Mouse (Mus musculus) left cerebral cortex, adult 2 months (tissue): ENCODE measurements around the gene Abcc2. TPM values are rescaled to one million over a fixed set of nuclear protein-coding genes. Genes with fewer than 3 reads are reported as not detected.

ENCODE experiments used
- DNase-seq, 2 experiments: peaks; one replicate each; pipeline ENCODE4 v3.0.0; 2021 to 2022; ENCODE audit warnings: low spot score in 2 of 2, mixed read lengths in 1 of 2; ENCODE audit errors: extremely low spot score in 1 of 2
- H3K27ac ChIP-seq: fragments of 200-600 bp; 2 replicates; pipeline ENCODE4 v1.8.1; 2022
- H3K4me3 ChIP-seq: fragments of 200-600 bp; 2 replicates; pipeline ENCODE4 v1.8.1; 2022
- CTCF ChIP-seq: fragments of 200-600 bp; IDR thresholded peaks from 2 replicates; pipeline ENCODE4 v1.8.1; 2022; ENCODE audit warnings: antibody characterized with exemption, mild to moderate bottlenecking, moderate library complexity
- intact Hi-C: fragments of 180-260 bp; cut with DNase I; formaldehyde crosslinking; loops from one replicate; pipeline ENCODE4 v1.15.1; 2025
- total RNA-seq, 2 experiments: library from RNA; stranded (reverse); gene quantifications; 2 replicates each; pipeline ENCODE4 v1.2.3; 2021

Abcc2 gene
- total RNA-seq, 2 experiments from 2014 or later, result 0.23 to 0.25 TPM

- H3K4me3 ChIP-seq, result no peak overlapping the region
- H3K27ac ChIP-seq, result no peak overlapping the region
- intact Hi-C loops, result no loop called here
- no peak for DNase-seq
- TF ChIP-seq CTCF, result no peak
These were observed 2.8 kb downstream of the Abcc2 start for GRCm38 (mm10) chr19:43784761-43785160.

- intact Hi-C loops, result no loop called here
- no peak for TF ChIP-seq CTCF
- no peak overlapping the region for H3K27ac ChIP-seq
- H3K4me3 ChIP-seq, result no peak overlapping the region
- no peak for DNase-seq
These were observed 4.4 kb downstream of the Abcc2 start for GRCm38 (mm10) chr19:43786249-43787026.

DNA sequence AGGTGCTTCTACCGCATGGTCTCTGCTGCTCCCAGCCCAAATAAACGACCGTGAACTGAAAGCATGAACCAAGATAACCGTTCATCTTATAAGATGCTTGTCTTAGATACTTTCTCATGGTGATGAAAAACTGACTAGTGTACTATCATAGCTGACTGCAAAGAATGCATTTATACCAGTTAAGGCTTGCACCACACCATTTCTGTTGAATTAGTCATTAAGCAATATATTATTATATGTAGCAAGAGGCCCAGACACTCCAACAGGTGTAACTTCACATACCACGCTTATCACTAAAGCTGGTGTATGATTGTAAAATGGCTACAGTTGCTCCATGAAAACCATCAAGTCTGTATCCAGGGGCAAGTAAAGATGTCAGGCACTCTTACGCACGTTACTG lies 7.8 kb downstream of the Abcc2 start:
- Histone ChIP-seq H3K27ac (no peak overlapping the region), H3K4me3 (no peak overlapping the region)
- intact Hi-C loops, result no loop called here
- no peak for TF ChIP-seq CTCF
- no peak for DNase-seq

- intact Hi-C loops, result no loop called here
- TF ChIP-seq CTCF, result no peak
- DNase-seq, result no peak
- Histone ChIP-seq H3K27ac (no peak overlapping the region), H3K4me3 (no peak overlapping the region)
These were observed 10.5 kb downstream of the Abcc2 start for GRCm38 (mm10) chr19:43792537-43792936.

- no peak for DNase-seq
- no peak for TF ChIP-seq CTCF
- intact Hi-C loops, result no loop called here
- no peak overlapping the region for H3K4me3 ChIP-seq
- no peak overlapping the region for H3K27ac ChIP-seq
These were observed 12.0 kb downstream of the Abcc2 start for GRCm38 (mm10) chr19:43793951-43794350.

DNA sequence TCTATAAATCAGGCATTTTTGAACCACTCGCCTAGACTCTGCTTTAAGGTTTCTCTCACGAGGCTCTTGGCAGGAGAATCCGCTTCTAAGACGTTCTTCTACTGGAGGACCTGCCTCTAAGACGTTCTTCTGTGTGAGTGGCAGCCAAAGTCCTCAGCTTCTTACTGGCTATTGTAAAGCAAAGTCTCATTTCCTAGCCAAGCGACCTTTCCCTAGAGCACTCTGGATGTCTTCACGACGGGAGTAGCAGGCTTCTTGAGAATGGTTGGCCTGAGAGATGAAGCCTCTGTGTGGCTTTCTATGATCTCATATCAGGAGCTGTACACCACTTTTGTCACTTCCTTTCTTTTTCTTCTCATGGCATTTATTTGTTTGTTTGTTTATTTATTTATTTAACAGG lies 13.5 kb downstream of the Abcc2 start:
- no peak for TF ChIP-seq CTCF
- no peak for DNase-seq
- H3K27ac ChIP-seq, result no peak overlapping the region
- intact Hi-C loops, result no loop called here
- H3K4me3 ChIP-seq, result no peak overlapping the region

GRCm38 (mm10) chr19:43797216-43797615 lies 15.2 kb downstream of the Abcc2 start:
- H3K27ac ChIP-seq, result no peak overlapping the region
- no peak overlapping the region for H3K4me3 ChIP-seq
- DNase-seq, result no peak
- intact Hi-C loops, result no loop called here
- TF ChIP-seq CTCF, result no peak

DNA sequence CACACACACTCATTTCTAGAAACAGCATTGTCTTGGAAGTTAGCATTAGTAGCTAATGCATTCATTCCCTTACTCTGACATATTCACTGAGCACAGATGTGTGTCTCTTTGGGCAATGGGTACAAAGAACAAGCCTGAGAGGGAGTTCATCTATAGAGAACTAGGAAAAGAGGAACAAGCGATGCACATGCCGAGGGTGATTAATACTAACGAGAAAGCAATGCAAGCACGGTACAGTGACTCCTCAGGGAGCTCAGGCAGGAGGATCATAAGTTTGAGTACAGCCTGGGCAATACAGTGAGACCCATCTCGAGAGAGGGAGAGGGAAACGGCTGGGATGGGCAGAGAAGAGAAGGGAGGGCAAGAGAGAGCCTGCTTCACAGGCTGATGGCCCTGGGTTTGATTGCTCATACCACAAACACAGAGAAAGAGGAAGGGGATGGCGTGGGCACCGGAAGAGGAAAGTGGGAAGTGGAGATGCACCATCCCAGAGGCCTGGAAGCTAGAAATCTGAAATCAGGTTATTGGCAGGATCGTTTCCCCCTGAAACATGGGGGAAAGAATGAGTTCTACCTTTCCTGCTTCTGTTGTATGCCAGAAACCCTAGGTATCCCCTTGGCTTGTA lies 19.5 kb downstream of the Abcc2 start:
- Histone ChIP-seq H3K4me3 (no peak overlapping the region), H3K27ac (no peak overlapping the region)

GRCm38 (mm10) chr19:43803866-43804265 lies 21.9 kb downstream of the Abcc2 start:
- no peak for TF ChIP-seq CTCF
- intact Hi-C loops, result no loop called here
- Histone ChIP-seq H3K27ac (no peak overlapping the region), H3K4me3 (no peak overlapping the region)
- DNase-seq, result no peak

More for the DNA sequence above, 19.5 kb downstream of the Abcc2 start:
- no peak for TF ChIP-seq CTCF
- no peak for DNase-seq
- intact Hi-C loops, result no loop called here

- intact Hi-C loops, result no loop called here
- TF ChIP-seq CTCF, result no peak
- H3K4me3 ChIP-seq, result no peak overlapping the region
These were observed 27.3 kb downstream of the Abcc2 start for GRCm38 (mm10) chr19:43809331-43809730.

GRCm38 (mm10) chr19:43811419-43811818 lies 29.4 kb downstream of the Abcc2 start:
- intact Hi-C loops, result no loop called here
- TF ChIP-seq CTCF, result no peak
- no peak overlapping the region for H3K4me3 ChIP-seq
- DNase-seq, result no peak
- no peak overlapping the region for H3K27ac ChIP-seq

More at GRCm38 (mm10) chr19:43809331-43809730, 27.3 kb downstream of the Abcc2 start:
- no peak overlapping the region for H3K27ac ChIP-seq
- no peak for DNase-seq

DNA sequence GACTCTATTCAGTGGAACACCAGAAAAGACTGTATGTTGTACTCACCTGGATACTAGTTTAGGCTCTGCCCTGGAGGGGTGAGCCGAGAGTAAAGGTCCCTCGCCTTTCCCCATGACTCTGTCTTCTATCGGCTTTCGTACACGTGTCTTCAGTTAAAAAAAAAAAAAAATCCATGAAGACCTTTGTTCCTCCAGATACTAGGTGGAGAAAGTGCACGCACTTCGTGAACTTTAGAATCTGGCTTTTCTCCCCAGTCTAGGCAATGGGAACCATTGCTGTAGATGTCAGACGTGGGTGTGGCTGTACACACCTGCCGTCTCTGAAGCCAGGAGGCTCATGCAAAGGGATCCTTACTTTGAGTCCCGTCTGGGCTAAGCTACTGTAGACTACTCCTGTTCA lies 31.3 kb downstream of the Abcc2 start:
- intact Hi-C loops, result no loop called here
- DNase-seq, result no peak
- no peak for TF ChIP-seq CTCF

More for the DNA sequence above, 31.3 kb downstream of the Abcc2 start:
- H3K4me3 ChIP-seq, result no peak overlapping the region
- no peak overlapping the region for H3K27ac ChIP-seq
